Mouse (Mus musculus) myocyte (in vitro differentiated cells): ENCODE results near the gene BC028528.

Experiments used
- E2F4 ChIP-seq: IDR thresholded peaks from one replicate; pipeline ENCODE4 v1.6.1; 2011; ENCODE audit warnings: mild to moderate bottlenecking, control low read depth, moderate library complexity; ENCODE audit not compliant: insufficient read depth
- POLR2A ChIP-seq: IDR thresholded peaks from one replicate; pipeline ENCODE4 v1.6.1; 2011; ENCODE audit warnings: low read depth, mild to moderate bottlenecking, control low read depth, moderate library complexity; ENCODE audit not compliant: insufficient read length

DNA sequence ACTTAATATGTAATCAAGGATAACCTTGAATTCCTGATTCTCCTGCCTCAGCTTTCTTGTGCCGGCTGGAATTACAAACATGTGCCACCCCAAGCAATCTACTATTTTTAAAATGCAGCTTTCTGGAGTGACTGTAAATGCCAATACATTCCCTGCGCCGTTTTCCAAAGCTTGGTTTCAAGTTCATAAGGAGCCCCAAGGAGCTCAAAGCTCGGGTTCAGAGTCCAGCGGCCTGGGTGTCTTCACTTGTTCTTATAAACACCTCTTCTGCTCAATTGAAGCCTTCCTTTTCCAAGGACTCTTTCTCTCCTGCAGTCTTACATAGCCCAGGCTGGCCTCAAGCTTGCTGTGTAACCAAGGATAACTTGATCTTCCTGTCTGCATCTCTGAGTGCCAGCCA lies 25.7 kb downstream of the BC028528 start:
- no peak for TF ChIP-seq POLR2A
- no peak for TF ChIP-seq E2F4
